Mouse (Mus musculus) mesoderm, embryonic 11.5 days (tissue): ENCODE results near the gene Pde10a.

Experiments
- DNase-seq: peaks from one replicate; pipeline ENCODE4 v3.0.0-alpha.2; 2012; ENCODE audit warnings: low read depth, low spot score

Gene Pde10a

DNA sequence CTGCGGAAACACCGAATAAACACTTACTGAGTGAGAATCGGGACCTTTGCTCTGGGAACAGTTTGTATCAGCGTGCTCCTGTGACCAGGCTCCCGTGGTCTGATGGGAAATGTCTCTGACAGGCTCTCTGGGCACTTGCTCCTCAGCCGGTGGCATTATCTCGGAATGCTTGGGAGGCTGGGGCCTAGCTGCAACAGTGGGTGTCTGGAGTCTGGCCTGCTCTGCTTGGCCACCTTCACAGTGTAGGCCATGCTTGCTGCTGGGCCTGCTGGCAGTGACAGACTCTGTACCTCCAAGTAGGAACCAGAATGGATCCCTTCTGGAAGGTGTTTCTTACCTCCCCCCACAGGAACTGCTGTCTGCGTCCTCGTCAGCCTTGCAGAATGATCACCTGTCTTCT is 362.9 kb downstream of the Pde10a start:
- DNase-seq, result no peak

DNA sequence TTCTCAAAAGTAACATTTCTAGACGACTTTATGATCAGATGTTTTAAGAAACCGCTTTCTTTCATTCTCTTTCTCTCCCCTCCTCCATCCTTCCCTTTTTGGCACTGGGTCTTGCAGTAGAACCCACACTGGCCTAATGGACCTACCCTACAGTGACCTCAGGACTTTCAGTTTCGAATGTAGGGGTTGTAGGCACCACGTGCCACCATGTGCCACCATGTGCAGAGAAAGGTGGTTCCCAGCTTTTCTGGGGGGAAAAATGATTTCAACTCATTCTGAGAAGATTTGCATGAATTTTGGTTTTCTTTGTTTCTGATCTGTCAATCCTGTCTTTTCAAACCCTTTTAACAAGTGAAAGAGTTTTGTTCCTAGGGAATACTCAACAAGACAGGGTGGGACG is 363.5 kb downstream of the Pde10a start:
- no peak for DNase-seq

DNA sequence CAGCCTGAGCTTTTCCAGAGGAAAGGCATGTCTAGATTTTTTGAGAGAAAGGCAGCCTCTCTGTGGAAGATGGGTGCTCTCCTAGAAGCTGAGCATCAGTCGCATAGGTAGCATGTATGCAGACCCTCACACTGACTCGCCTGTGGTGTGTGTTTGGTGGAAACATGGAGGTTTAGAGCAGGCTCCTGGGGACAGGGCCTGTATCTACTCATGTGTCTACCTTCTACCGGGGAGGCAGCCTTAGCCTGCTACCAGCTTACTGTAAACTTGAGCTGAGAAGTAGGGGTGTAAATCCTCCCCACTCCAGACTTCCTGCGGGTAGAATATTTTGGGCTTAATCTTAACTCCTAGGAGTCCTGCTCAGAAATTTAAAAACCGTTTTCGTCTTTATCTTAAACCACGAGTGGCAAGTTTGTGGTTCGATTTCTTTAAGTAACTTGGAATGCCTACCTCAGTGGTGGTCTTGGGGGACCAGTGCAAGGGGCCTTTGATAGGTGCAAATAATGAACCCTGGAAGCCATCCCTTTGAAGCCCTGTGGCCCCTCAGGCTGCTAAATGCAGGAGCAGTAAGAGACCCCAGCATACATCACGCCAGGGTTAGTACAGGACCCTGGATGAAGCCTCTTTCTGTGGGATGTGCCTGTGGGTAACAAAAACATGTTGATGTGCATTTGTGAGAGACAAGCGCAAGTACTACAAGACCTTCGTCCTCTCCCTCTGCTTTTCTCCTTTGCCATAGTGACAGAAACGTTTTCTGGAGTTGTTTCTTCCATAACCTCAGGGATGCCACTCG is 367.2 kb downstream of the Pde10a start:
- no peak for DNase-seq

DNA sequence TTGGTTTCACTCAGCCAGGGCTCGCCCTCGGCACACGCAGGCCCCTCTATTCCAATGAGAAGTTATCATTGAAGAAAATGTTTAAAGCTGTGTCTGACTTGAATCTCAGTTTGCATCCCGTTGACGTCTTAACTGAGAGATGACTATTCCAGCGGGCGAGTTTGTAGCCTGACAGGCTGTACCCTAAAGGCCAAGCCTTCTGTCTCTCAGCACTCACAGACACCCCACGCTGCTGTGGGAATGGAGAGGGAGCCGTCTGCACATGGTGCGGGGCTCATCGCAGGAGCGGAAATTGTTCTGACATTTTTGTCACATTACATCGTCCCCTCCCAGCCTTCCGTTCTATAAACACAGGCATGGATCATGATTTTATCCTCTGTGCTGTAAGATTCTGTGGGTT is 370.8 kb downstream of the Pde10a start:
- DNase-seq, result no peak

DNA sequence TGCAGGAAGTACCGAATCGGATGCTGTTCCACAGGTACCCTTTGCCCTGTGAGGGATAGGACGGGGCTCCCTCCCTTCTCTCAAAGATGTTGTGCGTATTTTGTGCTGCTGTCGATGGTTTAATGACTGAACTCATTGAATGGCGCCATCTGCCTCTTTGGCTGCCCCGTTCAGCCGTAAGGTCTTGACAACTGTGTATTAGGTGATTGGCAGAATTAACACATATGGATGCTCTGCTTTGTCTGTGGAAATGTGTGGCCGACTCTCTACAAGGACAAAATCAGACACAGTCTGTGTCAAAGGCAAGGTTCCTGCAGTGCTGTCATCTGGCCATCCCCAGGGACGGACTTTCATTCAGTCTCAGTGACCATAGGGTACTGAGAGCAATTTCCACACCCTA is 372.6 kb downstream of the Pde10a start:
- no peak for DNase-seq

DNA sequence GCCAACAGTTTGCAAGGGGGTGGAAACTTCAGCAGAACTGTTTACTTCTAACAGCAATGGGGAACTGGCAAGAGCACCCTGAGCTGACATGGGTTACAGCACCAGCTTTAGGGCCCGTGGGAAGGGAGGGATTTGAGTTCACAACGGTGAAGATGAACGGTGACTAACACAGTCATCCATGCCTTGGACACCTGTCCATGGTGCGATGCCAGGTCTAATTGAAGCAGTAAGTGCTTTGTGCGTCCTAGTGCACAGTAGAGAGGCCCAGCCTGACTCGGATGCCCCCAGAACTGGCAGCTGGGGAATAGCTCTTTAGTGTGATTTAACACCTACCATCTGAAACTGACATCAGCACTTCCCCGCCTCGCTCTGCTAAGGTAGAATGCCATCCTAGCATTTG is 373.0 kb downstream of the Pde10a start:
- DNase-seq, result no peak

DNA sequence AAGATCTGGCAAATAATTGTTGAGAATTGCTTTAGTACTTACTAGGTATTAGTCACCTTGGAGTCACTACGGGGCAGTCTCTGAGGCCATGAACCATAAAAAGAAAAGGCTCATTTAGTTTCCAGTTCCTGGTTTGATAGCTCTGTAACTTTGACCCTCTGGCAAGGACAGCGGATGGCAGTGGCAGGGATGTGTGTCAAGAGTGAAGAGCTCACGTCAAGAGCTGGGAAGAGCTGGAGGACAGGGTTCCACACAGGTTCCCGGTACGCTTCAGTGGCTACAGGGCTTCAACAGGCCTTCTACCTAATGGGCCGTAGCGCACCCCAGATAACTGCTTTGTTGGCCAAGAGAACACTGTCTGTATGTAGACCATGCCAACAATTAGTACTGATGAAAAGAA is 374.0 kb downstream of the Pde10a start:
- DNase-seq, result no peak

DNA sequence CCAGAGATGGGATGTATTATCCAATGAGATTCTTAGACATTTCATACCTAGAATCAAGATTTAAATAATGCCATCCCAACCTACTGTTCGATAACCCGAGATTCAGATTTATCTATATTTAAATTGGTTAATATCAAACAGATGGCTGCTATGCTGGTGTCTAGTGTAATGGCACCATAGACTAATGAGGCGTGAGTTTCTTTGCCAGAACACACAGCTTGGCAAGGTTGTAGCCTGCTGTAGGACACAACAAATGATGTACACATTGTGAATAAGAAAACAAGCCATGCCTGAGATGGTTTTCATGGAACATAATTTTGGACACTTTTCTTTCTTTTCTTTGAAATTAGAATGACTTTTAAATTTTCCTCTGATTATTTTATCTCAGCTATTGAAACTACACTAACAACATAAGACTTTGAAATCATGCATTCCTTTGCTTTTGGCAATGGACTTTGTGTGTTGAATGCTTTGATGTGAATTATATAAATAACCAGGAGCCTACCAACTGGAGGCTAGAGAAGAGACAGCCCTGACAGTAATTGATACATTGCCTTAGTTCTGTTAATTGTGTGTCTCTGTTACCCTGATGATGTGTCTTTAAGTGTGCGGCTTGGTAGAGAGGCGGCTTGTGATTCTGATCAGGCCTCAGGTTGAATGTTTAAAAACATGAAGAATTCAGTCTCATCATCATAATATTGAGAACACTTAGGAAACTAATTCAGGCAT is 378.5 kb downstream of the Pde10a start:
- DNase-seq, result no peak

DNA sequence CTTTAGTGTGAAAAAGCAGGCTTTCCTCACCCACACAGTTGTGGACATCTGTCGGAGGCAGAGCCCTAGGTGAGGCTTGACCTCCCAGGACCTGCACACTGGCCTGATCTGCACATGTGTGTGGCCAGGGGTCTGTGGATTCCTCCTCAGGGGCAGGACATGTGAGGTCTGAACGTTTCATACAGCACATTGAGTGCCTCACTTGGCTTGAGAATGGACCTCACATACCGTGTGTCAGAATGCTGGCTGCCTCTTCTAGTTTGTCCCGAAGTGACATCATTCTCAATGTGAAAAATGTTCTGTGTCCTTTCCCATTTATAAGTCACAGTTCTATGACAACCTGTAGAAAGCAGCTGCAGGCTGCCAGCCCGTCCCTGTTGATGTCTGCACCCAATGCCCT is 385.4 kb downstream of the Pde10a start:
- DNase-seq, result no peak

DNA sequence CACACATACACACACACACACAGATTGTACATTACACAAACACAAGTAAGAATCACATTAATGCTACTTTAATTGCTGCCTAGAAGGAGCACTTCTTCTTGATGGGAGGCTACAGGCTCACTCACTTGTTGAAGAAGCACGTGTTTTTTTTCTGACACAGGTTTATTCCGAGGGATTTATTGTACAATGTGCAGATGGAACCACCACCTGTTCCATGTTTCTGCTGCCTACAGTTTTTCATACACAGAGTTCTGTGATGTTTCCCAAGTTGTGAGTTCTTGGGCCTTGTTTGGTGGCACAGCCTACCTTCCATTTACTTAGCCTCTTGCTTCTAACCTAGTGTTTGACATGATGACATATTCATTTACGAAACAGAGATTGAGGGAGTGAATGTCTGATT is 387.8 kb downstream of the Pde10a start:
- no peak for DNase-seq

DNA sequence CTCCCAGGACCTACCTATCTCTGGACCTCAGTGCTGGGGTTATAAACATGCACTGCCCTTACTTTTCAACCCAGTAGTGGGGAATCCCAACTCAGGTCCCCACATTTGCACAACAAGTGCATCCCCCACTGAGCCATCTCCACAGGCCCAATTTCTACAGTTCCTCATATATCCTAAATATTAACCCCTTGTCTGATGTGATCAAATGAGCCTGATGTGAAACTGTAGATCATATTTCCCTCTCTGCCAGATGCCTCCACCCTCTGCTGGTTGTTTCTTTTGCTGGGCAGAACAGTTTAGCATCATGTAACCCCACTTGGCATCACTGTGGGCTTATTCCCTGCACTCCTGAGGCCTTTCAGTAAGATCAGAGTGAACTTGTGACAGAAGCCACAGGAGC is 390.5 kb downstream of the Pde10a start:
- DNase-seq, result no peak

DNA sequence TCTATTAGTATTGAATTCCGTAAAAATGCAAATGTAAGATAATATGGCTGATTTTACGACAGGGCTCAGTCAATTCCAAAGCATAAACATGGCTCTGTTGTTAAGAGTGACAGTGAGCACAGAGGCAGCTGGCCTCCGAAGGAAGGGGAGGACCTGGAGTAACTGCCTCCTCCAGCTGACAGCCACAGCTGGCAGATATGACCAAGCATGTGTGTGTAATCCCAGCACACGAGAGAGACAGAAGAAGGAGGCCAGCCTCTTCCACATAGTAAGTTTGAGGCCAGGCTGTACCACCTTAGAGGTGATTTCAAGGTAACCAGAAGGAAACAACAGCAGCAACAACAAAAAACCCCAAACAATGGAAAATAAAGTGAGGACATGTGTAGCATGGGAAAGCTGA is 397.9 kb downstream of the Pde10a start:
- no peak for DNase-seq

DNA sequence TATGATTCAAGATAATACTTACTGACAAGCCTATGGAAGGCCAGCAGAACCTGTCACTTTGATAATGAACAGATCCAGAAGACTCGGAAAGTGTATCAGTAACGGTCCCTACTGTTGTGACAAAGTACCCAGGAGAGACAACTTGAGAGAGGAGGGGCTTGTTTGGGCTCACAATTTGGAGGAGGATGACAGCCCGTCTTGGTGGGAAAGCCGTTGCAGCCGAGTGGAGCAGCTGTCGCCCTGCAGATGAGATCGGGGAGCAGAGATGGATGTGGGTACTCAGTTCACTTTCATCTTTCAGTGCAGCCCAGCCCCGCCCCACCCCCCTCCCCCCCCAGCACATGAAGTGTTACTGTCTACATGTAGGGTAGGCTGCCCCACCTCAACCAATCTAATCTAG is 398.6 kb downstream of the Pde10a start:
- DNase-seq, result no peak

DNA sequence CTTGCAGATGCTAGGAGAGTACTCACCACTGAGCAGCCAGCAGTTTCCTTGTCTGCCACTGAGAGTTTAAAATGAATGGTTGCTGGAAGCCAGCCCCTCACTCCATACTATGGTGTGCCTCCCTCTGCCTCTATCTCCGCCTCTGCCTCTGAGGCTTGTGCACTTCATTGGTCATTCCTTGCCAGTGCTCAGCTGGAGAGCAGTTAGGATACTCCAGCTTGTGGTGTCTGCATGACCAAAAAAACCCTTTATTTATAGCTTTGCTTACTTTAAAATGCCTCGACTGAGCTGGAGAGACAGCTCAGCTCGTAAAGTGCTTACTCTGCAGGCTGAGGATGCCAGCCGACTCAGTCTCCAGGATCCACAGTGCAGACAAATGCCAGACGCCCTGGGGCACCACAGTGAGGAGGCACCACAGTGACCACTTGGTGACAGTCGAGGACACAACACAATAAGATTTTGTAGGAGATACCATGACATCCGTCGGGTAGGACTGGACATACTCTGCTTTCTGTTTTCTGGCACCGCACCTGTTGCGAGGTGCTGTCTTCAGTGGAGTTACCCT is 400.7 kb downstream of the Pde10a start:
- DNase-seq, result no peak

DNA sequence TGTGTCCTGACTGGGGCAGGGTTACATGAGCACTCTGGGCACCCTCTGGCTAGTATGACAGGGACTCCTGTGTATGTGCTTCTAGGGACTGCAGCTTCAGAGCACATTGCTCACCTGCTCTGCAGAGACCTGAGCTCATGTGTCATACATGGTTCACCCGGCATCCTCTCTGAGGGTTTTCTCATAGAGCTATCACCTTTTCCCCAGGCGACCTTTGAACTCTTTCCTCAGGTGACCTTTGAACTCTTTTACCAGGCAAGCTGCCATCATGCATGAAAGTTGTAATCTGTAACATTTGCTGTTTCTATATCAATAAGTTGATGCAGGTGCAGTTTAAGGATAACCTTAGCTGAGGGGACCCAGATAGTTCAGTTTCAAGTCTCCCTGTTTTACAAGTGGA is 403.4 kb downstream of the Pde10a start:
- DNase-seq, result no peak

DNA sequence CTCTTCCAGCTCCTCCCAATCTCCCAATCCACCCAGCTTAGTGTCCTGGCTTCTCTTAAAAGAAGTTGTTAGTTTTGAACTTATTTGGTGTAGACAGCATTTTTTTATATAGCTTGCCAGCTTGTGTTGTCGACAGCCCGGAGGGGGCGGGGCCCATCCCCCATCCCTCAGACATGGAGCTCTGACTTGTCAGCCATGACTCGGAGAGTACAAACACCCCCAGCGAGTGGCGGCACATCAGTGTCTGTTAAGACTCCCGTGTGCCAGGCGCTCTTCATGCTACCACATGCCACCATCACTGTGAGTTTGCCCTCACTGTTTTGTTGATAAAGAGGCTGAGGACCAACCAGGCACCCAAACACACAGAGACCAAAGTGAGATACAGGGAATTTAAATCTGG is 404.5 kb downstream of the Pde10a start:
- no peak for DNase-seq

DNA sequence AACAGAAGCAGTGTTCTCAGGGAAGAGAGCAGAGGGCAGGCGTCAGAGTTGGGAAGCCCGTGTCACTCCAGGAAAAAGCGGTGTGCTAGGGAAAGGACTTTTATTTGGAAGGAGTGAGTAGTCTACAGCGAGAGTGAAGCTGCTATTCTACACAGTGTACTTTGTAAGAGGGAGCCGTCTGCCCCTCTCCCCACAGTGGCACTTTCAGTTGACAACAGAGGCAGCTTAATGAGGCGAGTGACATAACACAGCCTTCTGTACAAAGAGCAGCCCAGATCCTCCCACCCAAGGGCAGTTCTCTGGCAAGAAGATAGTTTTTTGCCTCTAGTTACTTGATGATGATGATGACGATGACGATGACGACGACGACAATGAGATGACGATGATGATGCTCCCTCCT is 410.4 kb downstream of the Pde10a start:
- DNase-seq, result peak; percentile 38

DNA sequence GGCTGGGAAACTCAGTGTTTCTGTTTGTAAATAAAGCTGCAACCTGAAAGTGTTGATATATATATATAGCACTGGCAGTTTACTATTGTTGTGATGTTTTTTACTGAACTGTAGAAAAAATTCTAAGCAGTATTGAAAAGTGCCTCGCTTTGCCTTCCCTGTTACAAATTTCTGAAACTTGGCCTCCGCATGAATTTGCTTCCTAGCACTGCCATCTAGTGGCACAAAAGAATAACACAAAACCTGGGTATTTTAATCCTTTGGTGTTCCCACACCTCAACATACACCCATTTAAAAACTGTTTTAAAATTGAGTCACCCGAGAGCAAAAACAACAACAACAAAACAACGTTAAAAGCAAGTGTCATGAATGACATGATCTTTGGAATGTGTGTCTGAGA is 411.4 kb downstream of the Pde10a start:
- peak; percentile 66 for DNase-seq

DNA sequence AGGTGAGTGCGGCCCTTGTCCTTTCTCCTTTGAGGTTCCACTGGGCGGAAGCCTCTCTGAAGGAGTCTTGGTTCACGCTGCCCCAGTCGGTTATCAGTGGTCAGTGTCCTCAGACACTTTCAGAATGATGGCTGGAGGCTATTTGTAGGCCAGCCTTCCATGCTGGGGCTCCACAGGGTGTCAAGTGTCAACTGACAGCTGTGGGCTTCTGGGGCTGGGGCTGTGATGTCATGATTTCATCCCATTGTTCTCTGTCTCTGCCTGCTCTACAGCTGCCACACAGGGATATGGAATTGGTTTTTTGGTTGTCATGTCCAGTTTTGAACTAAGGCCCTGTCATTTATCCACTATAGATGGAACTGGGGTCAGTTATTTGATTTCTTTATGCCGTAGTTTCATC is 426.4 kb downstream of the Pde10a start:
- DNase-seq, result peak; percentile 49

DNA sequence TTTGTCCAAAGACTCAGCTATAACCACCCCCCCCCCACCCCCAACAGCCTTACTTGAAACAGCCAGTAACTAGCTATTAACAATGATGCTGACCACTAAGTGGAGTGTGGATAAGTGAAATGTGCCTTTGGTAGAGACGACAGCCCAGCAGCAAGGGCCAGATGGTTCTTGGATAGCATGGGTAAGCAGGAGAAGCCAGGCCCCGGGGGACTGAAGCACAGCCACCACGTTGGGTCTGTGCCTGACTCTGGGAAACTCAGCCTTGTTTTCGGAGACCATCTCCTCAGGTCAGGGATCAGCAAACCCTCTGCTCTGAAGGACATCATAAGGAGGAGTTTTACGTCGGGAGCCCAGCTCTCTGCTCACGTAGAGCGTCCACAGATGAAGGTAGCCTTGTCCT is 427.8 kb downstream of the Pde10a start:
- DNase-seq, result no peak

DNA sequence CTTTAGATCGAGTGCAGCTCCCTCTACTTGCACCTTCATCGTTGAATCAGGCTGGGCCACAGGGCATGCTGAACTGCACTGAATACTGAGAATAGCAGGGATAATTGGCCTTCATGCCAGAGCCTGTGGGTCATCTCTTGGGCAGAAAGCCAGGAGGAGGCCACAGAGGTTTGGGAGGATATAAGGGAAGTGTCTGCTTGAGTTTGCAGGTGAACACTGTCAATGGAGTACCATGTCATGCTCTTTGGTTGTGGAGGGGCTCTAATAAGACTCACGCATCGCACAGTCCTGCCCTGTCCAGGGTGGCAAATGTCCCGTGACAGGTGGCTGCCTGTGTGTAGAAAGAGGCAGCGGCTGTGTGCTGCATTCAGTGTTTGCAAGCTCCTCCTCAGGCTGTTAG is 433.0 kb downstream of the Pde10a start:
- DNase-seq, result no peak

DNA sequence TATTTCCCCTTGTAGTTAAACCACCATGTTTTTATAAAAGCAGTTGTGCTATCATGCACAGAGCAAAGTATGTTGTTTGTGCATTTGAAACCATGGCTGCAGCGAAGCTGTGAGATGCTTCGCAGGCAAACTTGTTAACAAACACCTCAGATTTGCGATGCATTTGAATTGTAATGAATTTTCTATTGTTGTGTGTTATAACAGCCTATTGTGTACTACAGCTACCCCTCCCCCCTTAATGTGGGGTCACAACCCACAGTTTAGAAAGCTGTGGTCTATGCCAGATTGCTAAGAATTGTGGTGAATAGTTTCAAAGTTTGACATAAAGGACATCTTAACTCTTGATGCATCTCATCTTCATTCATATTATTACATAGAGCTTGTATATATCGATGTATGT is 435.2 kb downstream of the Pde10a start:
- no peak for DNase-seq

DNA sequence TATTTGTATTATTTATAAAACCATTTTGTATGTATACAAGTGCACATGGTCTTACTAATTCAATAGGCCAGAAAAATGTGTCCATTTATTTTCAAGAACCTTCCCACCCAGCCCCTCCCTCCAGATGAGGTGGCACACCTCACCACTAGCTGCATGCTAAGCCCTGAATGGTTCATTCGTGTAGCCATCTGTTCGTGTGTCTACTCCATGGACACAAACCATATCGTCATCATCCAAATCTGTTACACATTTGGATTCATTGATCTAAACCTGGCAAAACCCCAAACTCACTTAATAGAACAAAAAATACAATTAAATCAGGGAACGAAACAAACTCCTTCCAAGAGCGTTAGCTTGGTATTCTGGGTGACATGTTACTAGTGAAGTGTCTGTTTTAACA is 435.9 kb downstream of the Pde10a start:
- no peak for DNase-seq
